Comparison of ENCODE assay signal across 8 mouse cellular contexts in genomic region chr10:20347285-20348214, GRCm38 (mm10). TPM values are rescaled to one million over a fixed set of nuclear protein-coding genes. Genes with fewer than 3 reads are reported as not detected.
DNase-seq lines count a peak whose midpoint lies in the region; ATAC-seq lines count a peak whose summit lies in the region.

Gene Mtfr2 (plus strand): TSS chr10:20347770.

- WGBS in hindbrain, embryonic 15.5 days: 2% methylated on average over 58 of the region's 58 CpGs

- no peaks in the 10 kb centered on the region for H3K27me3 ChIP-seq in hindbrain, embryonic 15.5 days

- ATAC-seq in hindbrain, embryonic 15.5 days (ENCODE audit: low FRiP score, low read depth): peak; percentile 95

- peak within 1 kb of the TSS; percentile 99 for H3K4me2 ChIP-seq in hindbrain, embryonic 15.5 days

- peaks cover 9% of the 10 kb centered on the region for H3K4me1 ChIP-seq in hindbrain, embryonic 15.5 days (replicated peaks)

- no peak within 1 kb of the TSS; the same call in 1 of the 2 replicates for H3K9ac ChIP-seq in hindbrain, embryonic 15.5 days

- H3K9me3 ChIP-seq in hindbrain, embryonic 15.5 days: no peaks in the 10 kb centered on the region

- H3K27ac ChIP-seq in hindbrain, embryonic 15.5 days (replicated peaks): peak within 1 kb of the TSS; percentile 53; the same call in 1 of the 2 replicates

- peak; percentile 90 for DNase-seq in T-cell, adult 2 months (ENCODE audit: low spot score)
- DNase-seq in cerebellum, postnatal 36 days: peak; percentile 93
- peak; percentile 92 to 95 for DNase-seq in frontal cortex, postnatal 36 days (ENCODE audit: low spot score in 2 of 2)
- DNase-seq in left cerebral cortex, adult 11 months (ENCODE audit: low spot score): peak; percentile 86
- peak; percentile 94 for DNase-seq in lung, postnatal 4 days
- peak; percentile 90 for DNase-seq in retina, postnatal 7 days (ENCODE audit: low read depth, low spot score)
- peak; percentile 82 for DNase-seq in urinary bladder, adult 2 months (ENCODE audit: low spot score)

- H3K4me3 ChIP-seq in hindbrain, embryonic 15.5 days: peak within 1 kb of the TSS; percentile 52

- H3K36me3 ChIP-seq in hindbrain, embryonic 15.5 days: peaks cover 28% of the 10 kb centered on the region

RNA-seq across cellular contexts. Expression of gene Mtfr2, which starts in this region (rescaled TPM):
- polyA plus RNA-seq in hindbrain, embryonic 15.5 days (2015; fragmentation: Nextera tagmentation; extraction: Ambion mirVana): 0.52 and 0.83 TPM in 2 replicates
- polyA plus RNA-seq in urinary bladder, adult 2 months (2012; rRNA removed): 0.78 and 0.91 TPM in 2 replicates

Comparison
In these comparisons a context has a peak if more than half of its experiments do, and no peak if none do; other contexts are left out.
1. Peak in every context shown above with its lines: DNase-seq, ATAC-seq, H3K4me3 ChIP-seq and H3K27ac ChIP-seq.
2. Peak in ATAC-seq, H3K4me3 ChIP-seq, H3K27ac ChIP-seq and H3K4me2 ChIP-seq in hindbrain, embryonic 15.5 days; RNA of the gene not detected or under 1 TPM.
3. Peak in DNase-seq in urinary bladder, adult 2 months; RNA of the gene not detected or under 1 TPM.